Mouse (Mus musculus) cerebellum, adult 2 months (tissue): ENCODE results near the gene Odaph. TPM values are rescaled to one million over a fixed set of nuclear protein-coding genes. Genes with fewer than 3 reads are reported as not detected.

ENCODE experiments used
- DNase-seq, 2 experiments: peaks; one replicate each; pipeline ENCODE4 v3.0.0; 2021
- H3K27ac ChIP-seq: fragments of 200-500 bp; 2 replicates; pipeline ENCODE4 v1.5.1; 2012; ENCODE audit warnings: low read length, control low read depth, inconsistent platforms; ENCODE audit not compliant: insufficient read depth
- H3K27me3 ChIP-seq: fragments of 200-500 bp; 2 replicates; pipeline ENCODE4 v1.6.1; 2012; ENCODE audit warnings: inconsistent platforms, mild to moderate bottlenecking, low read length, moderate library complexity; ENCODE audit not compliant: control insufficient read depth, insufficient read depth
- H3K4me1 ChIP-seq: fragments of 200-500 bp; 2 replicates; pipeline ENCODE4 v1.6.1; 2011; ENCODE audit warnings: low read length; ENCODE audit not compliant: control insufficient read depth, insufficient read depth
- H3K4me3 ChIP-seq: fragments of 200-500 bp; replicated peaks from 2 replicates; pipeline ENCODE3; 2011; ENCODE audit warnings: mild to moderate bottlenecking, low read depth, low read length, control low read depth; ENCODE audit not compliant: insufficient read depth
- CTCF ChIP-seq: fragments of 200-500 bp; IDR thresholded peaks from 2 replicates; pipeline ENCODE4 v1.5.1; 2011; ENCODE audit warnings: low read depth, mild to moderate bottlenecking, control low read depth, low read length, moderate library complexity, borderline replicate concordance; ENCODE audit not compliant: insufficient read depth
- POLR2A ChIP-seq: fragments of 200-500 bp; IDR thresholded peaks from 2 replicates; pipeline ENCODE4 v1.6.1; 2011; ENCODE audit warnings: low read length, control low read depth, borderline replicate concordance; ENCODE audit not compliant: insufficient read depth
- WGBS: fragments of 180-500 bp; shearing (Covaris S2); methylation state at CpG from one replicate; pipeline ENCODE4 v1.1.7; 2018; 5-methylcytosine and 5-hydroxymethylcytosine counted together
- polyA plus RNA-seq: library from polyadenylated mRNA; depleted of rRNA; stranded (reverse); fragments of >200 nt; gene quantifications from 2 replicates; pipeline ENCODE4 v1.2.3, GENCODE M21; 2012

Gene Odaph
- polyA plus RNA-seq, 1 experiment = 0.20 TPM

GRCm38 (mm10) chr5:91960606-91961254 lies 26.5 kb upstream of the Odaph start:
- no peak overlapping the region for H3K27ac ChIP-seq
- H3K27me3 ChIP-seq = no peaks in the 10 kb centered on the region
- H3K4me1 ChIP-seq = no peaks in the 10 kb centered on the region; the same call in 1 of the 2 replicates
- under 1% methylated on average over 3 of the region's 3 CpGs for WGBS
- TF ChIP-seq POLR2A = no peak
- no peak overlapping the region for H3K4me3 ChIP-seq
- no peak for DNase-seq

- Histone ChIP-seq H3K27me3 (no peaks in the 10 kb centered on the region), H3K27ac (no peak overlapping the region), H3K4me1 (no peaks in the 10 kb centered on the region; the same call in 1 of the 2 replicates), H3K4me3 (peak overlapping the region; percentile 33)
- no peak for DNase-seq
- 76% methylated on average over 1 of the region's 1 CpGs for WGBS
- TF ChIP-seq CTCF = no peak
- no peak for TF ChIP-seq POLR2A
Measured at GRCm38 (mm10) chr5:91961370-91961769, 25.9 kb upstream of the Odaph start.

DNA sequence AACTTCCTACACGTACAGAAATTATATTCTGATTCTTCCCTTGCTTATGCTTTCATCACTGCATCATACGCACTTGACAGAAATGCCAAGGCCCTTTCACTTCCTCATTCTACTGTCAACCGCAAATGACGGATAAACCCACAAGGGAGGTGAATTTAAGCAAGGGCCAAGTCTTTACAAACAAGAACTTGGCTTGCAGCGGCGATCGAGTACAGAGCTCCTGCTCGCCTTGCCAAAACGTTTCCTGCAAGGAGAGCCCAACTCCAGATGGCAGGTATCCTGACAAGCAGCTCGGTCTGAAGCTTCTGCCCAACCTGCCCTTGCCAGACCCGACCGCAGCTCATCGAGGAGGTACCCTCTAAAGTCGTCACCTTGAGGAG lies 25.0 kb upstream of the Odaph start:
- H3K27ac ChIP-seq = peak overlapping the region; percentile 97
- peak overlapping the region; percentile 100 for H3K4me3 ChIP-seq
- DNase-seq = no peak
- under 1% methylated on average over 14 of the region's 14 CpGs for WGBS
- TF ChIP-seq CTCF (no peak), POLR2A (no peak)
- no peaks in the 10 kb centered on the region; the same call in 1 of the 2 replicates for H3K4me1 ChIP-seq
- no peaks in the 10 kb centered on the region for H3K27me3 ChIP-seq

- H3K4me1 ChIP-seq = no peaks in the 10 kb centered on the region; the same call in 1 of the 2 replicates
- H3K4me3 ChIP-seq = peak within 1 kb of the TSS; percentile 100
- DNase-seq = peak; percentile 93 to 96
- TF ChIP-seq POLR2A = peak; percentile 71; the same call in 1 of the 2 replicates
- TF ChIP-seq CTCF = no peak
- H3K27ac ChIP-seq = peak within 1 kb of the TSS; percentile 97
- no peaks in the 10 kb centered on the region for H3K27me3 ChIP-seq
- WGBS = under 1% methylated on average over 65 of the region's 65 CpGs
Measured at GRCm38 (mm10) chr5:91962639-91963440, 24.4 kb upstream of the Odaph start, which contains the start of gene Rchy1. TSS of gene Rchy1 (minus strand) at chr5:91963068.

- Histone ChIP-seq H3K27ac (no peak overlapping the region), H3K4me1 (no peaks in the 10 kb centered on the region), H3K4me3 (no peak overlapping the region), H3K27me3 (no peaks in the 10 kb centered on the region)
- WGBS = 58% methylated on average over 3 of the region's 3 CpGs
- TF ChIP-seq POLR2A (no peak), CTCF (no peak)
- no peak for DNase-seq
Measured at GRCm38 (mm10) chr5:91972046-91972445, 15.2 kb upstream of the Odaph start.

DNA sequence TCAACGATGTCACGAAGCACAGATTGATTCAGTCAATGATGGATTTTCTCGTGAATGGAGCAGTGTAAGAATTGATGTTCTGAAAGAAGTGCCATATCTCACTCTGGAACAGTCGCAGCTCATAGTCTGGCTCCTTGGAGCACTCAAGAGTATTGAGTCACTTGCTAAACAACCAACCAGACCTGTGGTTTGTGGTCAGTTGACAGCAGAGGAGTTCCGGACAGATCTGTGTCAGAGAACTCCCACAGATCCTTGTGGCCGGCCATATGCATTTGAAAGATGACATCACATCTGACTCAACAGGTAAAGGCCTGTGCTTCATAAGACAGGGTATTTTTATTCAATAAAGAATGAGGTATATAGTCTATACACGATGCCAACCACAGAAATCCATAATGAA lies 13.3 kb upstream of the Odaph start:
- H3K27ac ChIP-seq = no peak overlapping the region
- no peak overlapping the region for H3K4me3 ChIP-seq
- DNase-seq = no peak
- TF ChIP-seq CTCF (no peak), POLR2A (no peak)
- no peaks in the 10 kb centered on the region for H3K4me1 ChIP-seq
- WGBS = 89% methylated on average over 7 of the region's 7 CpGs
- H3K27me3 ChIP-seq = no peaks in the 10 kb centered on the region

- Histone ChIP-seq H3K4me3 (no peak overlapping the region), H3K27ac (no peak overlapping the region), H3K27me3 (no peaks in the 10 kb centered on the region), H3K4me1 (no peaks in the 10 kb centered on the region)
- DNase-seq = no peak
- TF ChIP-seq CTCF (no peak), POLR2A (no peak)
- 94% methylated on average over 9 of the region's 9 CpGs for WGBS
Measured at GRCm38 (mm10) chr5:91975758-91976157, 11.5 kb upstream of the Odaph start.
